Mouse (Mus musculus) CD4-positive naive resting alpha-beta T cell, adult 57 days (primary cell): Measurements from ENCODE around the gene Nub1. TPM values are rescaled to one million over a fixed set of nuclear protein-coding genes. Genes with fewer than 3 reads are reported as not detected.

Experiments used
- total RNA-seq: library from RNA; stranded (reverse); gene quantifications from one replicate; pipeline ENCODE4 v1.2.4, GENCODE M21; 2023

The Nub1 gene
- total RNA-seq: 91.8 TPM

GRCm38 (mm10) chr5:24685366-24686093 is at the start of gene Nub1:
TSS of gene Nub1 (plus strand) at chr5:24685532.

GRCm38 (mm10) chr5:24730488-24730871 is 45.1 kb downstream of the Nub1 start, which contains the start of gene Wdr86:
TSS of gene Wdr86 (minus strand) at chr5:24730727.

GRCm38 (mm10) chr5:24757816-24758215 is 72.5 kb downstream of the Nub1 start, which contains the start of gene Crygn:
TSS of gene Crygn (minus strand) at chr5:24758008.

Other genes starting within 250 kb of the Nub1 start
- gene Fastk, start 240.2 kb upstream of the Nub1 start, total RNA-seq: 109 TPM
- 32.6 TPM for gene Tmub1, start 237.7 kb upstream of the Nub1 start, total RNA-seq
- gene Agap3, start 233.4 kb upstream of the Nub1 start, total RNA-seq: 90.2 TPM
- not detected for gene Gbx1, start 158.3 kb upstream of the Nub1 start, total RNA-seq
- not detected for gene Asb10, start 144.6 kb upstream of the Nub1 start, total RNA-seq
- gene 4931409K22Rik, start 128.7 kb upstream of the Nub1 start, total RNA-seq: not detected
- 51.1 TPM for gene Abcf2, start 108.1 kb upstream of the Nub1 start, total RNA-seq
- 34.1 TPM for gene Chpf2, start 98.8 kb upstream of the Nub1 start, total RNA-seq
- gene Smarcd3, start 61.1 kb upstream of the Nub1 start, total RNA-seq: 0.56 TPM
- not detected for gene Wdr86, start 45.2 kb downstream of the Nub1 start, total RNA-seq
- gene Crygn, start 72.5 kb downstream of the Nub1 start, total RNA-seq: not detected
- gene Rheb, start 157.1 kb downstream of the Nub1 start, total RNA-seq: 63.5 TPM